Mouse (Mus musculus) embryonic facial prominence, embryonic 13.5 days (tissue): ENCODE measurements around the gene Dck. TPM values are rescaled to one million over a fixed set of nuclear protein-coding genes. Genes with fewer than 3 reads are reported as not detected.
A peak's percentile ranks its signal among the peaks of the same experiment; 100 is the strongest.

Experiments
- ATAC-seq: fragments of 200-750 bp; cut with Nextera tagmentation; 2 replicates; pipeline ENCODE4 v1.8.0; 2017; ENCODE audit warnings: low read depth; ENCODE audit not compliant: insufficient number of reproducible peaks, insufficient read depth, low FRiP score, low TSS enrichment
- H3K27ac ChIP-seq: fragments of 300-500 bp; sonication (generic); 2 replicates; pipeline ENCODE4 v1.5.1; 2015; ENCODE audit warnings: moderate library complexity, mild to moderate bottlenecking, inconsistent platforms
- H3K27me3 ChIP-seq: fragments of 300-500 bp; sonication (generic); 2 replicates; pipeline ENCODE4 v1.6.1; 2015; ENCODE audit warnings: mild to moderate bottlenecking, inconsistent platforms
- H3K36me3 ChIP-seq: fragments of 300-500 bp; sonication (generic); 2 replicates; pipeline ENCODE4 v1.6.1; 2015; ENCODE audit warnings: mild to moderate bottlenecking, inconsistent platforms
- H3K4me1 ChIP-seq: fragments of 300-500 bp; sonication (generic); 2 replicates; pipeline ENCODE4 v1.6.1; 2015; ENCODE audit warnings: inconsistent platforms
- H3K4me2 ChIP-seq: fragments of 300-500 bp; sonication (generic); 2 replicates; pipeline ENCODE4 v1.6.1; 2015; ENCODE audit warnings: moderate library complexity, mild to moderate bottlenecking, inconsistent platforms
- H3K4me3 ChIP-seq: fragments of 300-500 bp; sonication (generic); 2 replicates; pipeline ENCODE4 v1.5.1; 2015; ENCODE audit warnings: mild to moderate bottlenecking, inconsistent platforms
- H3K9ac ChIP-seq: fragments of 300-500 bp; sonication (generic); 2 replicates; pipeline ENCODE4 v1.6.1; 2015; ENCODE audit warnings: mild to moderate bottlenecking, inconsistent platforms
- H3K9me3 ChIP-seq: fragments of 300-500 bp; sonication (generic); 2 replicates; pipeline ENCODE4 v1.6.1; 2016; ENCODE audit warnings: inconsistent platforms
- whole genome bisulfite sequencing: fragments of 180-500 bp; shearing (Covaris S2); methylation state at CpG from one replicate; pipeline ENCODE4 v1.1.7; 2015; ENCODE audit warnings: mixed read lengths; 5-methylcytosine and 5-hydroxymethylcytosine counted together
- polyA plus RNA-seq: library from polyadenylated mRNA; unstranded; fragments of >200 nt; fragmentation: Nextera tagmentation; extraction: Ambion mirVana; gene quantifications from 2 replicates; pipeline ENCODE4 v1.2.1, GENCODE M21; 2015

Gene Dck
- polyA plus RNA-seq, 1 experiment from 2014 or later: 48.6 TPM

- H3K27me3 ChIP-seq: no peaks in the 10 kb centered on the region
- no peaks in the 10 kb centered on the region for H3K9me3 ChIP-seq
- no peak overlapping the region for H3K4me2 ChIP-seq
- 82% methylated on average over 4 of the region's 4 CpGs for WGBS
- H3K4me3 ChIP-seq: no peak overlapping the region
- no peak overlapping the region for H3K27ac ChIP-seq
- no peak overlapping the region for H3K9ac ChIP-seq
- peaks cover 8% of the 10 kb centered on the region; the same call in 1 of the 2 replicates for H3K36me3 ChIP-seq
- ATAC-seq: no peak
- H3K4me1 ChIP-seq: no peaks in the 10 kb centered on the region
These were observed 11.6 kb upstream of the Dck start for GRCm38 (mm10) chr5:88753199-88753598.

GRCm38 (mm10) chr5:88762611-88763010 is 2.2 kb upstream of the Dck start:
- no peak overlapping the region for H3K4me2 ChIP-seq
- no peak overlapping the region for H3K4me3 ChIP-seq
- no peak overlapping the region for H3K9ac ChIP-seq
- no peaks in the 10 kb centered on the region for H3K27me3 ChIP-seq
- ATAC-seq: no peak
- H3K27ac ChIP-seq: no peak overlapping the region
- no peaks in the 10 kb centered on the region for H3K36me3 ChIP-seq
- H3K4me1 ChIP-seq: peaks cover 13% of the 10 kb centered on the region
- no peaks in the 10 kb centered on the region for H3K9me3 ChIP-seq
- WGBS: 91% methylated on average over 5 of the region's 5 CpGs

- Histone ChIP-seq H3K4me3 (peak overlapping the region; percentile 78), H3K27me3 (no peaks in the 10 kb centered on the region), H3K36me3 (peaks cover under 1% of the 10 kb centered on the region), H3K9ac (peak overlapping the region; percentile 85), H3K27ac (peak overlapping the region; percentile 89; the same call in 1 of the 2 replicates), H3K4me2 (peak overlapping the region; percentile 65), H3K4me1 (peaks cover 13% of the 10 kb centered on the region), H3K9me3 (no peaks in the 10 kb centered on the region)
- peak; percentile 34 for ATAC-seq
- under 1% methylated on average over 23 of the region's 23 CpGs for WGBS
These were observed 288 bp upstream of the Dck start for GRCm38 (mm10) chr5:88764430-88764986.

- H3K27me3 ChIP-seq: no peaks in the 10 kb centered on the region
- H3K4me1 ChIP-seq: peaks cover 13% of the 10 kb centered on the region
- H3K36me3 ChIP-seq: peaks cover 8% of the 10 kb centered on the region
- H3K27ac ChIP-seq: peak overlapping the region; percentile 89
- no peaks in the 10 kb centered on the region for H3K9me3 ChIP-seq
- H3K4me2 ChIP-seq: peak overlapping the region; percentile 65
- no peak for ATAC-seq
- peak overlapping the region; percentile 85 for H3K9ac ChIP-seq
- WGBS: 10% methylated on average over 6 of the region's 6 CpGs
- peak overlapping the region; percentile 78 for H3K4me3 ChIP-seq
These were observed 791 bp downstream of the Dck start for GRCm38 (mm10) chr5:88765587-88765986.

GRCm38 (mm10) chr5:88766121-88766520 is 1.3 kb downstream of the Dck start:
- Histone ChIP-seq H3K27ac (no peak overlapping the region), H3K4me2 (peak overlapping the region; percentile 65), H3K4me1 (peaks cover 13% of the 10 kb centered on the region), H3K9me3 (no peaks in the 10 kb centered on the region), H3K9ac (0 out of 2 replicates have a peak overlapping the region, but pooled peaks have one; percentile 4), H3K36me3 (peaks cover 10% of the 10 kb centered on the region), H3K4me3 (peak overlapping the region; percentile 78), H3K27me3 (no peaks in the 10 kb centered on the region)
- ATAC-seq: no peak
- WGBS: 63% methylated on average over 6 of the region's 6 CpGs

- Histone ChIP-seq H3K27me3 (no peaks in the 10 kb centered on the region), H3K4me3 (no peak overlapping the region), H3K4me2 (peak overlapping the region; percentile 65; the same call in 1 of the 2 replicates), H3K27ac (no peak overlapping the region), H3K9ac (no peak overlapping the region), H3K4me1 (peaks cover 13% of the 10 kb centered on the region), H3K9me3 (no peaks in the 10 kb centered on the region), H3K36me3 (peaks cover 16% of the 10 kb centered on the region)
- WGBS: 94% methylated on average over 5 of the region's 5 CpGs
- ATAC-seq: no peak
These were observed 2.1 kb downstream of the Dck start for GRCm38 (mm10) chr5:88766863-88767262.

GRCm38 (mm10) chr5:88768201-88768600 is 3.4 kb downstream of the Dck start:
- 86% methylated on average over 6 of the region's 6 CpGs for WGBS
- no peak overlapping the region for H3K9ac ChIP-seq

GRCm38 (mm10) chr5:88782072-88782765 is 17.4 kb downstream of the Dck start:
- H3K27ac ChIP-seq: no peak overlapping the region
- H3K36me3 ChIP-seq: peaks cover 43% of the 10 kb centered on the region
- no peak overlapping the region for H3K9ac ChIP-seq
- H3K9me3 ChIP-seq: no peaks in the 10 kb centered on the region
- WGBS: 79% methylated on average over 7 of the region's 7 CpGs
- H3K27me3 ChIP-seq: no peaks in the 10 kb centered on the region
- no peak overlapping the region for H3K4me3 ChIP-seq
- H3K4me1 ChIP-seq: no peaks in the 10 kb centered on the region
- ATAC-seq: no peak
- no peak overlapping the region for H3K4me2 ChIP-seq

More at GRCm38 (mm10) chr5:88768201-88768600, 3.4 kb downstream of the Dck start:
- H3K9me3 ChIP-seq: no peaks in the 10 kb centered on the region
- H3K4me1 ChIP-seq: peaks cover 13% of the 10 kb centered on the region
- H3K27me3 ChIP-seq: no peaks in the 10 kb centered on the region
- H3K36me3 ChIP-seq: peaks cover 28% of the 10 kb centered on the region
- no peak overlapping the region for H3K27ac ChIP-seq
- H3K4me2 ChIP-seq: no peak overlapping the region
- ATAC-seq: no peak
- H3K4me3 ChIP-seq: no peak overlapping the region

- no peaks in the 10 kb centered on the region for H3K4me1 ChIP-seq
- H3K9me3 ChIP-seq: no peaks in the 10 kb centered on the region
- H3K4me2 ChIP-seq: no peak overlapping the region
- no peak for ATAC-seq
- 87% methylated on average over 1 of the region's 1 CpGs for WGBS
- no peaks in the 10 kb centered on the region for H3K27me3 ChIP-seq
- no peak overlapping the region for H3K4me3 ChIP-seq
- no peak overlapping the region for H3K27ac ChIP-seq
- H3K36me3 ChIP-seq: peaks cover 32% of the 10 kb centered on the region
- H3K9ac ChIP-seq: no peak overlapping the region
These were observed 20.3 kb downstream of the Dck start for GRCm38 (mm10) chr5:88785059-88785458.

- no peaks in the 10 kb centered on the region for H3K9me3 ChIP-seq
- H3K4me2 ChIP-seq: peak overlapping the region; percentile 22; the same call in 1 of the 2 replicates
- no peak overlapping the region for H3K27ac ChIP-seq
- ATAC-seq: no peak
- no peak overlapping the region for H3K9ac ChIP-seq
- H3K4me3 ChIP-seq: no peak overlapping the region
- no peaks in the 10 kb centered on the region for H3K27me3 ChIP-seq
- H3K4me1 ChIP-seq: 0 out of 2 replicates have a peak, but pooled peaks cover 2% of the 10 kb centered on the region
- 35% methylated on average over 9 of the region's 9 CpGs for WGBS
- H3K36me3 ChIP-seq: no peaks in the 10 kb centered on the region; the same call in 1 of the 2 replicates
These were observed 25.9 kb downstream of the Dck start for GRCm38 (mm10) chr5:88790675-88791074.

- Histone ChIP-seq H3K36me3 (no peaks in the 10 kb centered on the region; the same call in 1 of the 2 replicates), H3K4me3 (no peak overlapping the region), H3K27ac (no peak overlapping the region), H3K9ac (no peak overlapping the region), H3K9me3 (no peaks in the 10 kb centered on the region), H3K27me3 (no peaks in the 10 kb centered on the region), H3K4me1 (peaks cover 2% of the 10 kb centered on the region; the same call in 1 of the 2 replicates), H3K4me2 (no peak overlapping the region)
- 38% methylated on average over 10 of the region's 10 CpGs for WGBS
- no peak for ATAC-seq
These were observed 26.8 kb downstream of the Dck start for GRCm38 (mm10) chr5:88791256-88792245.
